Mouse (Mus musculus): Measurements from ENCODE around the gene Fads2. TPM values are rescaled to one million over a fixed set of nuclear protein-coding genes. Genes with fewer than 3 reads are reported as not detected.

Fads2 gene
- total and polyA plus RNA-seq, 3 experiments = 55.2 to 119 TPM; not detected in 1

DNA sequence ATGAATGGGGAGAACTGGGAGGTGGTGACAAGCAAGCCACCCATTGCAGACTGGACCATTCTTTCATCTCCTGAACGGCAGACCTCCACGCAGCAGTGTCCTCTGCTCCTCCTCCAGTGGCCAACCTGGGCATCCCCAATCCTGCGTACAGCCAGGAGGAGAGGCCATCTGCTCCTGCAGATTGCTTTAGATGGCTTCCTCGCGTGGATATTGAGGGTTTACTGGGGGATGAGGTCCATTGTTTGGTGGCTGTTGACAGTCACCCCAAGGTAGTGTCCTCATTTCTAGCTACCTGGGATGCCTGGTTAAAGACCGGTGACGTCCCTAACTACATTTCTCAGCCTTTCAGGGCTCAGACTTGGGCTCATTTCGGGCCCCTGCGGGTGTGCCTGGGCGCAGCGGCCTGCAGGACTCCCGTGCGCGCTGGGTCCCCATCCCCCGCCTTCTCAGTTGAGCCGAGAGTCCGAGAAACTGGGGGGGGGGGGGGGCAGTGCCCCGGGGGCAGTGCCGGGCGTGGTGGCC, 60.6 kb downstream of the Fads2 start:
- no peak for DNase-seq (ENCODE audit: low read depth, low spot score)
- Histone ChIP-seq H3K79me2 (ENCODE audit: control insufficient read depth, insufficient read depth, low read length, poor library complexity) (no peaks in the 10 kb centered on the region), H3K27me3 (ENCODE audit: control insufficient read depth in 1 of 2, insufficient read depth in 2 of 2, low read length in 2 of 2) (peaks cover 0 to 4% of the 10 kb centered on the region in 2 experiments; a peak in 1 of 4 replicates), H3K4me3 (ENCODE audit: control insufficient read depth in 1 of 2, insufficient read depth in 1 of 2, low read depth in 2 of 2, low read length in 2 of 2) (no peak overlapping the region; a peak in 1 of 4 replicates), H3K36me3 (ENCODE audit: control insufficient read depth in 1 of 2, insufficient read depth in 2 of 2, low read length in 2 of 2) (peaks cover 0 to 11% of the 10 kb centered on the region in 2 experiments; a peak in 2 of 4 replicates), H3K4me1 (ENCODE audit: control insufficient read depth in 1 of 2, insufficient read depth in 2 of 2, low read length in 2 of 2) (peaks cover 14 to 20% of the 10 kb centered on the region in 2 experiments), H3K27ac (ENCODE audit: control insufficient read depth, low read depth, low read length) (no peak overlapping the region), H3K9ac (ENCODE audit: control insufficient read depth, low read depth, low read length, poor library complexity, severe bottlenecking) (no peak overlapping the region), H3K9me3 (replicated peaks; ENCODE audit: insufficient read depth, low read length) (no peaks in the 10 kb centered on the region)
- TF ChIP-seq JUND (IDR thresholded peaks at IDR 0.05; ENCODE audit: low read depth, low read length) = no peak
- TF ChIP-seq POLR2AphosphoS2 (IDR thresholded peaks at IDR 0.05; ENCODE audit: low read length) = no peak
- TF ChIP-seq NELFE (IDR thresholded peaks at IDR 0.05; ENCODE audit: low read depth, low read length) = no peak
- TF ChIP-seq SMC3 (IDR thresholded peaks at IDR 0.05; ENCODE audit: low read depth, low read length) = no peak
- TF ChIP-seq TBP (IDR thresholded peaks at IDR 0.05; ENCODE audit: low read depth, low read length) = no peak
- no peak for TF ChIP-seq MYC (IDR thresholded peaks at IDR 0.05; ENCODE audit: low read depth, low read length)
- TF ChIP-seq GATA1 (IDR thresholded peaks at IDR 0.05; ENCODE audit: low read depth, low read length) = no peak

DNA sequence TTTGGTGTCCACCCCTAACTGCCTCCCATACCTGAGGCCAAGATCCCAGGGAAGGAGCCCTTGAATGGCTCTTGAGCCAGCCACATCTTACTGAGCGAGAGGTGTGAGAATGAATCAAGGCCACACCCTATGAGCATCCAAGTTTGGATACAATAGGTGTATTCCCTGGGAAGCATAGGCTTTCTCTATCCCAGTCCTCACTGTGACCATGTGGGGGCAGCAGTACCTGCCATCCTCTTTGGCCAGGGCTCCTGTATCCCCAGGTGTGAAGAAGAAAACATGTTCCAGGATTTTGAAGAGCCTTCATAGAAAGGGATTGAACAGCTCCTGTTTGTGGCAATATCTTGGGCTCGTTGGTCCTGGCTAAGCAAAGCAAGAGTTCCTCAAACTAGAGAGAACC, 61.9 kb downstream of the Fads2 start:
- Histone ChIP-seq H3K27me3 (ENCODE audit: control insufficient read depth in 1 of 2, insufficient read depth in 2 of 2, low read length in 2 of 2) (peaks cover 0 to 4% of the 10 kb centered on the region in 2 experiments; a peak in 1 of 4 replicates), H3K9me3 (replicated peaks; ENCODE audit: insufficient read depth, low read length) (no peaks in the 10 kb centered on the region), H3K27ac (ENCODE audit: control insufficient read depth, low read depth, low read length) (no peak overlapping the region), H3K9ac (ENCODE audit: control insufficient read depth, low read depth, low read length, poor library complexity, severe bottlenecking) (no peak overlapping the region), H3K4me1 (ENCODE audit: control insufficient read depth in 1 of 2, insufficient read depth in 2 of 2, low read length in 2 of 2) (peaks cover 6 to 12% of the 10 kb centered on the region in 2 experiments), H3K4me3 (ENCODE audit: control insufficient read depth in 1 of 2, insufficient read depth in 1 of 2, low read depth in 2 of 2, low read length in 2 of 2) (no peak overlapping the region), H3K36me3 (ENCODE audit: control insufficient read depth in 1 of 2, insufficient read depth in 2 of 2, low read length in 2 of 2) (peaks cover 0 to 5% of the 10 kb centered on the region in 2 experiments; a peak in 2 of 4 replicates), H3K79me2 (ENCODE audit: control insufficient read depth, insufficient read depth, low read length, poor library complexity) (no peaks in the 10 kb centered on the region)
- no peak for DNase-seq (ENCODE audit: low read depth, low spot score)
- TF ChIP-seq RAD21 (IDR thresholded peaks at IDR 0.05; ENCODE audit: low read depth, low read length) = peak; percentile 39
- peak; percentile 44 for TF ChIP-seq SMC3 (IDR thresholded peaks at IDR 0.05; ENCODE audit: low read depth, low read length)
- no peak for TF ChIP-seq MAX (IDR thresholded peaks at IDR 0.05; ENCODE audit: low read length)
- TF ChIP-seq CTCF (IDR thresholded peaks at IDR 0.05 in 2 of 3, conservative IDR thresholded peaks at IDR 0.05 in 1 of 3; ENCODE audit: control insufficient read depth in 1 of 3, insufficient read depth in 1 of 3, low read depth in 2 of 3, low read length in 3 of 3, poor library complexity in 1 of 3, severe bottlenecking in 1 of 3) = peak; percentile 8 to 48 (median 46); a peak in 4 of 6 replicates
- TF ChIP-seq TAL1 (IDR thresholded peaks at IDR 0.05; ENCODE audit: low read length) = no peak

DNA sequence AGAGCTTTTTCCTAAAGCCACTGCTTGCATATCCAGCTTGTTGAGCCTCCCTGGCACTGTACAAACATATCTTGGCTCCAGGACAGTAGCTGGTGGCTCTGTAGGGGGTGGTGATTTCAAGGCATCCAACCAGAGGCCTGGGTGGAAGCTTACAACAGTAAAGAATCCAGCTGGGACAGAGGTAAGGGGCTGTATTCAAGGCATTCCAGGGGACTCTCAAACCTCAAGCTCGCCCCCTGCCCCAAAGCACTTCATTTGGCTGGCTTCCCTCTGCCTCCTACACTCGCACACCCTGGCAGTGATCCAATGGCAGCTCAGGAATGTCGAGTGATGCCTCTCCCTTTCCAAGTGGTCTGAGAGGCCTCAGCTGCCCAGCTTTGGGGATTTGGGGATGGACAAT, 62.6 kb downstream of the Fads2 start:
- H3K9ac ChIP-seq (ENCODE audit: control insufficient read depth, low read depth, low read length, poor library complexity, severe bottlenecking) = no peak overlapping the region
- H3K4me3 ChIP-seq (ENCODE audit: control insufficient read depth in 1 of 2, insufficient read depth in 1 of 2, low read depth in 2 of 2, low read length in 2 of 2) = no peak overlapping the region
- no peak for TF ChIP-seq RCOR1 (IDR thresholded peaks at IDR 0.05; ENCODE audit: low read depth, low read length)
- TF ChIP-seq POLR2AphosphoS5 (IDR thresholded peaks at IDR 0.05; ENCODE audit: borderline replicate concordance, low read depth, low read length) = no peak
- no peak for TF ChIP-seq BHLHE40 (IDR thresholded peaks at IDR 0.05; ENCODE audit: borderline replicate concordance, low read depth, low read length)
- no peak for TF ChIP-seq ZMIZ1 (IDR thresholded peaks at IDR 0.05; ENCODE audit: low read depth, low read length)
- TF ChIP-seq MYC (IDR thresholded peaks at IDR 0.05; ENCODE audit: low read depth, low read length) = no peak
- TF ChIP-seq NELFE (IDR thresholded peaks at IDR 0.05; ENCODE audit: low read depth, low read length) = no peak
- no peak for TF ChIP-seq KAT2A (conservative IDR thresholded peaks at IDR 0.05; ENCODE audit: low read depth, low read length)
- no peak for TF ChIP-seq TAL1 (IDR thresholded peaks at IDR 0.05; ENCODE audit: low read length)
- TF ChIP-seq MAZ (IDR thresholded peaks at IDR 0.05; ENCODE audit: low read depth, low read length) = no peak
- TF ChIP-seq SMC3 (IDR thresholded peaks at IDR 0.05; ENCODE audit: low read depth, low read length) = no peak
- no peak for TF ChIP-seq TCF12 (IDR thresholded peaks at IDR 0.05; ENCODE audit: low read depth, low read length)
- TF ChIP-seq CHD2 (IDR thresholded peaks at IDR 0.05; ENCODE audit: low read length) = no peak
- TF ChIP-seq EP300 (IDR thresholded peaks at IDR 0.05; ENCODE audit: low read depth in 1 of 2, low read length in 2 of 2) = no peak
- H3K79me2 ChIP-seq (ENCODE audit: control insufficient read depth, insufficient read depth, low read length, poor library complexity) = no peaks in the 10 kb centered on the region
- peaks cover 6 to 12% of the 10 kb centered on the region in 2 experiments for H3K4me1 ChIP-seq (ENCODE audit: control insufficient read depth in 1 of 2, insufficient read depth in 2 of 2, low read length in 2 of 2)
- peaks cover 0 to 4% of the 10 kb centered on the region in 2 experiments; a peak in 1 of 4 replicates for H3K27me3 ChIP-seq (ENCODE audit: control insufficient read depth in 1 of 2, insufficient read depth in 2 of 2, low read length in 2 of 2)
- no peak for DNase-seq (ENCODE audit: low read depth, low spot score)
- H3K27ac ChIP-seq (ENCODE audit: control insufficient read depth, low read depth, low read length) = no peak overlapping the region
- H3K36me3 ChIP-seq (ENCODE audit: control insufficient read depth in 1 of 2, insufficient read depth in 2 of 2, low read length in 2 of 2) = peaks cover 0 to 5% of the 10 kb centered on the region in 2 experiments; a peak in 2 of 4 replicates
- H3K9me3 ChIP-seq (replicated peaks; ENCODE audit: insufficient read depth, low read length) = no peaks in the 10 kb centered on the region
